Mouse (Mus musculus): Measurements from ENCODE around the gene Mospd3.

Mospd3 gene

DNA sequence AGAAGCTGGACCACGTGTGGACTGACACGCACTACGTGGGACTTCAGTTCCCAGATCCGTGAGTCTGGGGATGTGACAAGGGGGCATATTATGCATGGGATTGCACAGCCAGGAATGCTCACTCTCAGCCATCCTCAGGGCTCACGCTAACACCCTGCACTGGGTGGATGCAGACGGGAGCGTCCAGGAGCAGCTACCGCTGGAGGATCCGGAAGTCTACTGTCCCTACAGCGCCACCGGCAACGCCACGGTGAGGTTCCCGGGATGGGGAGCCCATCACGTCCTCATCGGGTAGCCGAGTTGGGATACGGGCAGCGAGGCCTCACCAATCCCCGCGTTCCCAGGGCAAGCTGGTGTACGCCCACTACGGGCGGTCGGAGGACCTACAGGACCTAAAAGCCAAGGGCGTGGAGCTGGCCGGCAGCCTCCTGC, 26.4 kb downstream of the Mospd3 start:
- no peak for DNase-seq (ENCODE audit: low spot score)

DNA sequence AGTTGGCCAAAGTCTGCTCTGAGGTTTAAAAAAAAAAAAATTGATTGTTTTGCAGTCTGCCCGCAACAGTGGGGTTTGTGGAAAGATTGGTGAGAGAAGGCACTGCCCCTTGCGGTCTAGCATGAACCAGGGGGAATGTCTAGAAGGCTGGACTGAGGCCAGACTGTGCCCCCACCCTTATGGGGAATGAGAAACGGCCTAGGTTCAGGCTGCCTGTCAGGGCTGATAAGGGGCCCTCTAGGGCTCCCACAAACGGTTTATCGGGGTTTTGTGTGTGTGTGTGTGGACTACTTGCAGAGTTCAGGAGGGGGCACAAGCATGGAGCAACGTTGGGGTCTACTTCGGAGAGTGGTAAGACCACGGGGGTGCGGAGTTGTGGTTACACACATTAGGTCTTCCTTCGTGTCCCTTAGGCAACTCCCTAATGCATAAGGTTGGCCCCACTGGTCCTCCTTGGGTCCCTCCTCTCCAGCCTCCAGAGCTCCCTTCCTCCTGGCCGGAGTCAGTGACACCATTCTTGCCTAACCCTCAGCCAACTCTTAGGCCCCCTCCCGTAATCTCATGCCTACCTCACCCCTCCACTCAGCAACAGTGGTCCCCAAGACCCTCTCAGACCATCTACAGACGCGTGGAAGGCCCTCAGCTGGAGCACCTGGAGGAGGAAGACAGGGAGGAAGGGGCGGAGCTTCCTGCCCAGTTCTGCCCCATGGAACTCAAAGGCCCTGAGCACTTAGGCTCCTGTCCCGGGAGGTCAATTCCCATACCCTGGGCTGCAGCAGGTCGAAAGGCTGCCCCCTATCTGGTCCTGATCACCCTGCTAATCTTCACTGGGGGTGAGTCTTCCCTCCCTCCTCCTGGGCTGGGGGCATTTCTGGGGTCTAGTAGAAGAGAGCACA, 29.9 kb downstream of the Mospd3 start:
- no peak for DNase-seq (ENCODE audit: low spot score)

DNA sequence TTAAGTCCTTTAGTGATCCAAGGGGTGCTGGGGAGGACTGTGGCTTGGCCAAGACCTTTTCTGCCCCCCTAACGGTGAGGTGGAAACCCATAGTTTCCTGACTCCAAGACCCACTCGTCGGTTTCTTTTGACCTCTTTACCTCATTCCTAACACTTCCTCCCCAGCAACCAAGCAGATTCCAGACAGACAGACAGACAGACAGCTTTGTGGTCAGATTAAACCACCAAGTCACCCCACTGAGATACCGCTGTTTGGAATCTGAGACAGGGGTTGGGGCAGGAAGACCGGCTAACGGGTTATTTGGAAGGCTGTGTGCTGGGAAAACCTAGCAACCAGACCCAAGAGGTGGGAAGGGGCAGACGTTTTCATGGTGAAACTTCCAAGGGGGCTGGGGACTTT, 30.7 kb downstream of the Mospd3 start:
- DNase-seq (ENCODE audit: low spot score): no peak

DNA sequence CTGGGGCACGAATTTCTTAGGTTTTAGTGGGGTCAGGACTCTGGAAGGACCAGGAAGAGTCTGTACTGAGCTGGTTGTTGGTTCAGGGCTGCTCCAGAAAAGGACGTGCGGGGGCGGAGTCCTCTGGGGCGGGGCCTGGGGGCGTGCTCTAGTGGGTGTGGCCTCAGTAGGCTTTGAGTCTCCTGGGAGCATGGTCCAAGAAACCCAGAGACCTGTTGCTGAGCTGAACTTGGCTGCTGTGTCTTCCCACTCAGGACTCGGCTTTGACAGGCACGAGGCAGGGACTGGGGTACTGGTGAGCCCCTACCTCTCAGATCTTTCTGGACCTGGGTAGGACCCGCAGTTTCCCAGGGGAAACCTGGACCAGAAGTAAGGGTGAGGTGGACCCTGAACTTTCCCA, 31.2 kb downstream of the Mospd3 start, which contains the start of gene Tfr2:
TSS of gene Tfr2 (plus strand) at position 176 of the 400 bp plus-strand sequence.
- peak; percentile 36 for DNase-seq (ENCODE audit: low spot score)

DNA sequence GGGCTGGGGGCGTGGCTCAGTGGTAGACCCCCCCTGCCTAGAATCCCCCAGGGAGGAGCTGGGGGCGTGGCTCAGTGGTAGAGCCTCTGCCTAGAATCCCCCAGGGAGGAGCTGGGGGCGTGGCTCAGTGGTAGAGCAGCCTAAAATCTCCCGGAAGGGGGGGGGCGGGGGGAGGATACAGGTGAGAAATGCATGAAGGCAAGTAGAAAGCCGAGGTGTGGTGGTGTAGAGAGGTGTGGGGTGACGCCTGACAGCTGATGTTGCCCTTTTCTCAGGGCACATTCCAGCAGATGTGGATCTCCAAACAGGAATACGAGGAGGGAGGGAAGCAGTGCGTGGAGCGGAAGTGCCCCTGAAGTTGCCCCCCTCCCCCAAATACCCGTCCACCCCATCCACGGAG, 31.8 kb downstream of the Mospd3 start:
- DNase-seq (ENCODE audit: low spot score): no peak

DNA sequence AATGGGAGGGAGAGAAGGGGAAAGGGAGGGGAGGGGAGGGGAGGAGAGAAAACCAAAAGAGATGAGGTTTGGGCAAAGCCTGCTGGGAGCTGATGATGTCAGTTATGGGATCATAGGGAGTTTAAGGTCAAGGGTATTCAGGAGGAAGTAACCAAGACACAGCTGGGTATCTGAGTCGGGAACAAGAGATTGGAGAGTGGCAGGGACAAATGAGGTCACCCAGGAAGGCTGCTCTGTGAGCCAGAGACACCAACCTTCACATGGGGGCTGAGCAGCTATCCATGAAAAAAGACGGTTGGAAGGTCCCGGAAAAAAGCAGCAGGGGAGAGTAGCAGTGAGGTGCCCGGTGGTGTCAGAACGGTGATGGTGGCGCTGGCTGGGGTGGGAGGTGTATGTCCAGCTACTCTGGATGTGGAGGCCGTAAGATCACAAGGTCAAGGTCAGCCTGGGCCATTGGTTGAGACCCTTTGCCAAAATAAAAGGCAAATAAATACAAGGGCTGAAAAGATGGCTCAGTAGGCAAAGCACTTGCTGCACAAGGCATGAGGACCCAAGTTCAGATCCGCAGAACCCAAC, 32.5 kb downstream of the Mospd3 start:
- DNase-seq (ENCODE audit: low spot score): no peak

DNA sequence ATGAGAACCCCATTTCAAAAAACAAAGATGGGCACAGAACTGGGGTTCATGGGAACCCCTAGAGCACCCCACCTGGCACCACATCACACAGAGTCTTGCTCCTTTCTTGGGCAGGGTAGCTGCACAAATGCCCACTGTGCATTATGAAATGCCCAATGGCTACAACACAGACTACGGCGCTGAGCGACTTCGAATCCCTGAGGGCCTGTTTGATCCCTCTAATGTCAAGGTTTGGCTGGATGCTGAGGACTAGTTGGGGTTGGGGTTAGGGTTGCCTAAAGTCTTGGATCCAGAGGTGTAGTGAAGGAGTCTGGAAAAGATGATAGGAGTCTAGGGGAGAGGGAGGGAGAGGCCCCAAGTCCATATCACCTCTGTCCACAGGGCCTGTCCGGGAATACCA, 34.4 kb downstream of the Mospd3 start:
- DNase-seq (ENCODE audit: low spot score): no peak

DNA sequence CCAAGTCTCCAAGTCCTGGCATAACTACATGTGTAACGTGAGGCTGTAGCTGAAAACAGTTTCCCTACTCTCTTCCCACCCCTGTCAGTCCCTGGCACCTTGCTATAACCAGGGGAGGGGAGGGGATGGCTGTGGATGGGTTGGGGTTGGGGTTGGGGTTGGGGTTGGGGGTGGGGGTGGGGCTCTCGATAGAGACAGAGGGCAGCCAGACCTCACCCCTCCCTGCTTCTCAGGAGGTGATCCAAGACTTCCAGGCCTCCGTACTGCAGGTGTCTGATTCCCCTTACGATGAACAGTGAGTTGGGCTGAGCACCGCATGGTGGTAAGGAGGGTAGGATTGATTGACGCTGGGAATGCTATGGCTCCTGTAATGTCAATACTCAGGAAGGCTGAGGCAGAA, 35.1 kb downstream of the Mospd3 start:
- no peak for DNase-seq (ENCODE audit: low spot score)

DNA sequence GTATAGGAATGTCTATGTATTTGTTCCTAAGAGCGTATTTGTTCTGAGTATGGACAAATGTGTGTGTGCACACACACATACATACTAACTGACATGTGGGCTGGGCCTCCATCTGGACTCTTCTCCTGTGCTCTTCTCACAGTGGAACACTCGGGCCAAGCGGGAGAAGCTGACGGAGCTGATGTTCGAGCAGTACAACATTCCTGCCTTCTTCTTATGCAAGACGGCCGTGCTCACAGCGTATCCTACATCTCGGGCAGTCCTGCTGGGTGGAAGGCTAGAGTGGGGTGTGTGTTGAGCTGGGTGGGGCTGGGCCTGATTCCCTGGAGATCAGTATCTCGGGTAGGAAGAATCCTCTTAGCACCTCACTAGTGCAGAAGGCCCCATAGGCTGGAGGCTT, 37.9 kb downstream of the Mospd3 start:
- no peak for DNase-seq (ENCODE audit: low spot score)

DNA sequence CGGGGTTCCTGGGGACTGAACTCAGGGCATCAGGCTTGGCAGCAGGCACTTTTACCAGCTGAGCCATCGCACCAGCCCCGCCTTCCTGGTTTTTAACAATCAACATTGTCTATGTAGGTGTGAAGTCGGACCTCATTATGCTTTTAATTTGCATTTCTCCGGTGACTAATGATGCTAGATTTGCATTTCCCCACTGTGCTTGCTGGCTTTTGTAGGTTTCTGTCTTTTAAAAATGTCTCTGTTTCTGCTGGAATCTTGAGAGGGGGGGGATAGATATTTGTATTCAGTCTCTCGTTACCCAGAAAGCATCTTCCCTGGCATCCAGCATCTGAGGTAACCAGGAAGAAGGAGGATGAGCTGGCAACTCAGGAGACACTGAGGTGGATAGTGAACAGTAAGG, 39.3 kb downstream of the Mospd3 start:
- DNase-seq (ENCODE audit: low spot score): no peak

DNA sequence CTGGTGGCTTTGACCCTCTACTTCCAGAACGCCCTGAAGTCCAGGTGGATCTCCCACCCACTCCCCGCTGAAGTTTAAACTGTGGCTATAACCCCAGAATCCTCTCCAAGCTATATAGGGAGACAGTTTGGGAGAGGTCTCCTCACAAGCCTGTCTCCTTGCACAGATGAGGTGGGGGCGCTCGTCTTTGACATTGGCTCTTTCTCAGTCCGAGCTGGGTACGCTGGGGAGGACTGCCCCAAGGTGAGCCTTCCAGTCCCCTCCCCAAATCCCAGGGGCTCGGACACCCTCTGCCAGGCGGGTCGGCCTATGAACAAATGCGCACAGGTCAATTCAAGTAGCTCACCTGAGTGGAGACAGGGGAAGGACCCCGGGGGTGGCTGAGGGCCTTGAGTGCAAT, 47.0 kb downstream of the Mospd3 start:
- no peak for DNase-seq (ENCODE audit: low spot score)

DNA sequence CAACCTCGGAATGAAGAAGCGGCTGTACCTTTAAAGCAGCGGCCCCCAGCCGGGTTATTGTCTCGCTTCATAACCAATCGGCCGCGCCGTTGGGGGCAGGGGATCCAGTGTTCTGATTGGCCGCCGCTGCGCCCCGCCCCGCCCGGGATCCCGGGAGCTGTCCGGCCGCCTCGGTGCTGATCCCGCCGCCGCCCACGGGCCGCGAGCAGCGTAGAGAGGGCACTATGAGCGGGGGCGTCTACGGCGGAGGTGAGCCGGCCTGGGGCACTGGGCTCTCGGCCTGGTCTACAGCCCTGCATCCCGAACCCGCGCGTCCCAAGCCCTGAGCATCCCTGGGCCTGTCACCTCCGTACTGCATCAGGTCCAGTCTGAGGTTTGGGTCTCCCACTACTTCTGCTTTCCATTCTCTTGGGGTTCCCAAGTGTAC, 47.4 kb downstream of the Mospd3 start, which contains the start of gene Actl6b:
TSS of gene Actl6b (plus strand) at position 107 of the 427 bp plus-strand sequence.
- peak; percentile 12 for DNase-seq (ENCODE audit: low spot score)

DNA sequence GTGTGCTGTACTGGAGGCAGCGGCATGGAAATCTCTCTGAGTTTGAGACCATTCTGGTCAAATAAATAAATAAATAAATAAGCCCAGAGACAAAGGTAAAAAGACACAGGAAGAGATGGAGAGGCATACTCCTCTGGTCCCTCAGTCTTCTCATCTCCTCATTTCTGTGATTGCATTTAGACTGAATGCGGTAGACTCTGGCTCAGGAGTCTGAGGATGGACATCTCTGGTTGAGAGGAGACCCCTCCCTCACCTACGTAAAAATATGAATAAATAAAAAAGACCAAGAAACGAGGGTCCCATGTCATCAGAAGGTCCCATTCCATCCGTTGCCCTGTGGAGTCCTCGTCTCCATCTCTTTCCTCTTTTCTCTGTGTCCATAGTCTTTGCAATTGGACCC, 47.9 kb downstream of the Mospd3 start:
- no peak for DNase-seq (ENCODE audit: low spot score)

DNA sequence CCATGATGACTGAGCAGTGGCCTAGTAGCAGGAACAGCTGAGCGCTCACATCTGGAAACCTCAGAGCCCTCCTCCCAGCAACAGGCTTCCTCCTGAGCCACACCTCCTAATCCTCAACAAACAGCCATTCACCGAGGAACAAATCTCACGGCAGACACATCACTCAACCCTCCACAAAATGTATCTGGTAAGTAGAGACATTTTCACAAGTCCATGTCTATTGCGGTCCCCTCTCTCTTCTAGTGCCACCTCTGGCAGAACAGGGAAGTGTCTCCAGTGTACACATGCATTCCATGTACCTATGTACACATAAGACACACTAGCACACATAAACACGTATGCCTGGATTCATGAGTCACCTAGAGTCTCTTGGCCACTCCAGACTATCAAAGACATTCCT, 49.7 kb downstream of the Mospd3 start:
- peak; percentile 27 for DNase-seq (ENCODE audit: low spot score)

DNA sequence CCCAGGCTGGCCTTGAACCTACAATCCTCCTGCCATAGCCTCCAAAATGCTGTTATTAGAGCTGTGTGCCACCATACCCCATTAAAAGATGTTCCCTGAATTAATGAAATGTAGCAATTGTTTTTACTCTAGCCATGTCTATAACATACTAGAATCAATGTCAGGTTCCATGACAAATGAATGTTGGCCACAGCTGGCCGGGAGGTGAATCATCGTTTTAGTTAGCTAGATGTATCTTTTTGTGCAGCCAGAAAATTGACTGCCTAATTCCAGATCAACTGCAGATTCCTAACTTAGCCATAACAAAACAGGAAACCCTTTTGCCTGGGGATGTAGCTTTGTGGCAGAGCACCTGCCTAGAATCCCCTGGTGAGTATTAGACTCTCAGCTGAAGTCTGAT, 51.0 kb downstream of the Mospd3 start:
- no peak for DNase-seq (ENCODE audit: low spot score)
